Comparison of ENCODE assay signal across 25 mouse cellular contexts in genomic region chr4:151555505-151555904, GRCm38 (mm10).
DNase-seq lines count a peak whose midpoint lies in the region; ATAC-seq and TF ChIP-seq lines count a peak whose summit lies in the region.
"Had no signal": no experiment of that assay in that cellular context is flagged by ENCODE, and none has a peak within 500 bp of the region (broad histone marks: within the 10 kb centered on the region; RNA-seq: fewer than 3 reads in every experiment).

No protein-coding gene starts in this region.

- no peaks in the 10 kb centered on the region for H3K9me3 ChIP-seq in forebrain, embryonic 12.5 days
- H3K9me3 ChIP-seq in forebrain, embryonic 14.5 days (replicated peaks; ENCODE audit: control insufficient read depth, low read length), result no peaks in the 10 kb centered on the region
- no peaks in the 10 kb centered on the region for H3K9me3 ChIP-seq in lung, embryonic 14.5 days (ENCODE audit: low read depth, low read length)
- H3K9me3 ChIP-seq in lung, postnatal 0 days (ENCODE audit: low read length), result no peaks in the 10 kb centered on the region
- H3K9me3 ChIP-seq: embryonic facial prominence, embryonic 12.5 days; embryonic facial prominence, embryonic 15.5 days; forebrain, embryonic 13.5 days; heart, embryonic 10.5 days; hindbrain, embryonic 15.5 days had no signal

- no peak overlapping the region for H3K9ac ChIP-seq in forebrain, embryonic 12.5 days
- no peak overlapping the region for H3K9ac ChIP-seq in forebrain, embryonic 14.5 days (ENCODE audit: low read length)
- no peak overlapping the region for H3K9ac ChIP-seq in lung, embryonic 14.5 days
- no peak overlapping the region for H3K9ac ChIP-seq in lung, postnatal 0 days (replicated peaks; ENCODE audit: low read depth)
- H3K9ac ChIP-seq: embryonic facial prominence, embryonic 12.5 days; embryonic facial prominence, embryonic 15.5 days; forebrain, embryonic 13.5 days; hindbrain, embryonic 15.5 days had no signal

- TF ChIP-seq POLR2A in lung, adult 2 months (IDR thresholded peaks at IDR 0.05; ENCODE audit: borderline replicate concordance, extremely low read depth, low read depth, low read length), result no peak

- TF ChIP-seq EP300 in lung, postnatal 0 days (IDR thresholded peaks at IDR 0.05), result no peak

- H3K4me3 ChIP-seq in forebrain, embryonic 12.5 days (replicated peaks), result no peak overlapping the region
- H3K4me3 ChIP-seq in forebrain, embryonic 14.5 days (ENCODE audit: low read depth, low read length), result no peak overlapping the region
- H3K4me3 ChIP-seq in lung, embryonic 14.5 days (ENCODE audit: low read depth, low read length), result no peak overlapping the region
- no peak overlapping the region for H3K4me3 ChIP-seq in lung, adult 2 months (replicated peaks; ENCODE audit: extremely low read depth, low read depth, low read length)
- no peak overlapping the region for H3K4me3 ChIP-seq in lung, postnatal 0 days (ENCODE audit: low read depth, low read length)
- H3K4me3 ChIP-seq: embryonic facial prominence, embryonic 12.5 days; embryonic facial prominence, embryonic 15.5 days; forebrain, embryonic 13.5 days; heart, embryonic 10.5 days; hindbrain, embryonic 15.5 days had no signal

- no peak overlapping the region for H3K4me2 ChIP-seq in forebrain, embryonic 12.5 days
- no peak overlapping the region for H3K4me2 ChIP-seq in forebrain, embryonic 14.5 days (ENCODE audit: low read length)
- no peak overlapping the region for H3K4me2 ChIP-seq in lung, embryonic 14.5 days
- no peak overlapping the region for H3K4me2 ChIP-seq in lung, postnatal 0 days (replicated peaks; ENCODE audit: low read depth, low read length)
- H3K4me2 ChIP-seq: embryonic facial prominence, embryonic 12.5 days; embryonic facial prominence, embryonic 15.5 days; forebrain, embryonic 13.5 days; hindbrain, embryonic 15.5 days had no signal

- 81% methylated on average over 9 of the region's 9 CpGs for WGBS in forebrain, embryonic 12.5 days
- 79% methylated on average over 9 of the region's 9 CpGs for WGBS in forebrain, embryonic 14.5 days
- 41% methylated on average over 9 of the region's 9 CpGs for WGBS in lung, embryonic 14.5 days
- WGBS in lung, adult 2 months, result 60% methylated on average over 9 of the region's 9 CpGs
- 41% methylated on average over 9 of the region's 9 CpGs for WGBS in lung, postnatal 0 days

- no peaks in the 10 kb centered on the region for H3K27me3 ChIP-seq in forebrain, embryonic 12.5 days
- H3K27me3 ChIP-seq in forebrain, embryonic 14.5 days (replicated peaks; ENCODE audit: control insufficient read depth, insufficient read depth, low read length), result no peaks in the 10 kb centered on the region
- H3K27me3 ChIP-seq in lung, embryonic 14.5 days (ENCODE audit: insufficient read depth, low read length), result no peaks in the 10 kb centered on the region
- H3K27me3 ChIP-seq in lung, postnatal 0 days (replicated peaks; ENCODE audit: insufficient read depth, low read length), result no peaks in the 10 kb centered on the region
- H3K27me3 ChIP-seq: CH12.LX; embryonic facial prominence, embryonic 12.5 days; embryonic facial prominence, embryonic 15.5 days; forebrain, embryonic 13.5 days; hindbrain, embryonic 15.5 days had no signal

- H3K4me1 ChIP-seq in forebrain, embryonic 12.5 days, result peaks cover 14% of the 10 kb centered on the region
- 0 out of 2 replicates have a peak, but pooled peaks cover 1% of the 10 kb centered on the region for H3K4me1 ChIP-seq in forebrain, embryonic 14.5 days (ENCODE audit: control insufficient read depth, insufficient read depth, low read length)
- H3K4me1 ChIP-seq in lung, embryonic 14.5 days (ENCODE audit: insufficient read depth), result no peaks in the 10 kb centered on the region
- no peaks in the 10 kb centered on the region for H3K4me1 ChIP-seq in lung, adult 2 months (ENCODE audit: control insufficient read depth, insufficient read depth, low read length)
- no peaks in the 10 kb centered on the region for H3K4me1 ChIP-seq in lung, postnatal 0 days (ENCODE audit: insufficient read depth, low read depth, low read length)
- H3K4me1 ChIP-seq: embryonic facial prominence, embryonic 12.5 days; embryonic facial prominence, embryonic 15.5 days had no signal

- no peak for TF ChIP-seq CTCF in lung, embryonic 14.5 days (IDR thresholded peaks at IDR 0.05; ENCODE audit: low read depth)
- no peak for TF ChIP-seq CTCF in lung, adult 2 months (IDR thresholded peaks at IDR 0.05; ENCODE audit: insufficient read depth, low read length)
- TF ChIP-seq CTCF in lung, postnatal 0 days (IDR thresholded peaks at IDR 0.05), result no peak

- 0 out of 2 replicates have a peak overlapping the region, but pooled peaks have one; percentile 36 for H3K27ac ChIP-seq in forebrain, embryonic 12.5 days
- H3K27ac ChIP-seq in forebrain, embryonic 14.5 days (ENCODE audit: low read depth, low read length), result no peak overlapping the region
- H3K27ac ChIP-seq in lung, embryonic 14.5 days (ENCODE audit: low read depth), result no peak overlapping the region
- H3K27ac ChIP-seq in lung, postnatal 0 days (ENCODE audit: low read length), result no peak overlapping the region
- H3K27ac ChIP-seq: embryonic facial prominence, embryonic 12.5 days; embryonic facial prominence, embryonic 15.5 days; forebrain, embryonic 13.5 days; heart, embryonic 10.5 days; hindbrain, embryonic 15.5 days had no signal

- no peak for ATAC-seq in forebrain, embryonic 12.5 days (ENCODE audit: low FRiP score)
- no peak for ATAC-seq in forebrain, embryonic 14.5 days
- peak; percentile 77; the same call in 1 of the 2 replicates for ATAC-seq in lung, embryonic 14.5 days (ENCODE audit: insufficient read depth)
- ATAC-seq in lung, postnatal 0 days, result peak; percentile 67
- ATAC-seq in megakaryocyte progenitor cell, adult 5-6 weeks (replicated peaks; ENCODE audit: poor library complexity), result no peak
- ATAC-seq: forebrain, embryonic 13.5 days; Patski had no signal

- no peaks in the 10 kb centered on the region for H3K36me3 ChIP-seq in forebrain, embryonic 12.5 days (replicated peaks)
- H3K36me3 ChIP-seq in forebrain, embryonic 14.5 days (ENCODE audit: control insufficient read depth, insufficient read depth, low read length), result no peaks in the 10 kb centered on the region
- H3K36me3 ChIP-seq in lung, embryonic 14.5 days (ENCODE audit: insufficient read depth), result no peaks in the 10 kb centered on the region
- no peaks in the 10 kb centered on the region for H3K36me3 ChIP-seq in lung, postnatal 0 days (ENCODE audit: insufficient read depth, low read length)
- H3K36me3 ChIP-seq: embryonic facial prominence, embryonic 12.5 days; embryonic facial prominence, embryonic 15.5 days; G1E; heart, embryonic 10.5 days; hindbrain, embryonic 15.5 days had no signal

- no peak for DNase-seq in forebrain, embryonic 14.5 days (ENCODE audit: low spot score)
- DNase-seq in lung, embryonic 14.5 days, result peak; percentile 71
- DNase-seq in lung, adult 2 months, result no peak
- peak; percentile 56 for DNase-seq in lung, postnatal 0 days (ENCODE audit: low spot score)
- no peak for DNase-seq in lung, postnatal 25 days (ENCODE audit: low spot score)
- DNase-seq: adrenal gland, postnatal 10 days; adrenal gland, postnatal 36 days; B cell, adult 2 months; cerebellum, adult 11 months; cerebellum, adult 2 months; cerebellum, adult 9-11 months; cerebellum, postnatal 25 days; gastrocnemius, postnatal 25 days; heart, adult 18-20 months; heart, postnatal 36 days had no signal

Comparison
In these comparisons a context has a peak if more than half of its experiments do, and no peak if none do; other contexts are left out.
1. DNase-seq: peak in lung, embryonic 14.5 days (single experiment) and lung, postnatal 0 days (single experiment); none in forebrain, embryonic 14.5 days (single experiment), lung, adult 2 months (single experiment) and lung, postnatal 25 days (single experiment).
2. ATAC-seq: peak in lung, embryonic 14.5 days (single experiment) and lung, postnatal 0 days (single experiment); none in forebrain, embryonic 12.5 days (single experiment), forebrain, embryonic 14.5 days (single experiment) and megakaryocyte progenitor cell, adult 5-6 weeks (single experiment).